Comparison of ENCODE assay signal across 25 mouse cellular contexts in the genomic region with DNA sequence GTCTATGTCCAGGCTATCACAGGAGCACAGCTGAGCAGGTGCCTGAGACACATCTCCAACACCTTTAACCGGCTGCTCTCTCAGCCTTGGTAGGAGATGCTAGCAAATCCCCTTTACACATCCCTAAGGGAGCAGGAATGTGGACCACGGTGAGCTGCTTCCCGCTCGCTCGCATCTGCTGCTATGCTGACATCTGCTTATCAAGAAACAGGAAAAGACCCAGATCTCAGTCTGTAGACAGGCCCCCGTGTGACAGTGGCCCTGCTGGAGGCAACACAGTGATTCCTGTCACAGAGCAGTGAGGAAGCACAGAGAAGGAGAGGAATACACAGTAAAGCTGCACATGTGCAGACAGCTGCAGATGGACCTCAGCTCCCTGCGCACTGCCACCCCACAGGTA. TPM values are rescaled to one million over a fixed set of nuclear protein-coding genes. Genes with fewer than 3 reads are reported as not detected.
DNase-seq lines count a peak whose midpoint lies in the region; ATAC-seq and TF ChIP-seq lines count a peak whose summit lies in the region.
"Had no signal": no experiment of that assay in that cellular context is flagged by ENCODE, and none has a peak within 500 bp of the region (broad histone marks: within the 10 kb centered on the region; RNA-seq: fewer than 3 reads in every experiment).

No protein-coding gene starts in this region.

- H3K4me3 ChIP-seq in heart, embryonic 10.5 days = no peak overlapping the region
- H3K4me3 ChIP-seq in heart, embryonic 12.5 days = no peak overlapping the region
- no peak overlapping the region for H3K4me3 ChIP-seq in heart, embryonic 15.5 days
- H3K4me3 ChIP-seq in left cerebral cortex, adult 2 months = no peak overlapping the region
- H3K4me3 ChIP-seq: embryonic facial prominence, embryonic 10.5 days; embryonic facial prominence, embryonic 12.5 days; forebrain, embryonic 13.5 days had no signal

- H3K36me3 ChIP-seq in heart, embryonic 10.5 days = peaks cover 88% of the 10 kb centered on the region
- H3K36me3 ChIP-seq in heart, embryonic 12.5 days = peaks cover 63% of the 10 kb centered on the region
- H3K36me3 ChIP-seq in heart, embryonic 15.5 days = peaks cover 56% of the 10 kb centered on the region

- intact Hi-C loops in heart, postnatal 25 days (cut with DNase I) = no loop called here
- intact Hi-C loops in heart, postnatal 10 days (cut with DNase I) = no loop called here
- intact Hi-C loops in left cerebral cortex, adult 2 months (cut with DNase I) = no loop called here

- peak overlapping the region; percentile 45; the same call in 1 of the 2 replicates for H3K27ac ChIP-seq in heart, embryonic 10.5 days
- H3K27ac ChIP-seq in heart, embryonic 12.5 days (ENCODE audit: poor library complexity, severe bottlenecking) = peak overlapping the region; percentile 50
- no peak overlapping the region for H3K27ac ChIP-seq in heart, embryonic 15.5 days
- H3K27ac ChIP-seq in left cerebral cortex, adult 2 months = peak overlapping the region; percentile 50; the same call in 1 of the 2 replicates
- H3K27ac ChIP-seq: embryonic facial prominence, embryonic 10.5 days; embryonic facial prominence, embryonic 12.5 days; forebrain, embryonic 13.5 days had no signal

- H3K4me1 ChIP-seq in heart, embryonic 10.5 days = peaks cover 59% of the 10 kb centered on the region
- peaks cover 57% of the 10 kb centered on the region for H3K4me1 ChIP-seq in heart, embryonic 12.5 days (replicated peaks)
- H3K4me1 ChIP-seq in heart, embryonic 15.5 days (replicated peaks) = peaks cover 35% of the 10 kb centered on the region
- H3K4me1 ChIP-seq: embryonic facial prominence, embryonic 12.5 days; forebrain, embryonic 13.5 days had no signal

- no peaks in the 10 kb centered on the region for H3K27me3 ChIP-seq in heart, embryonic 10.5 days (ENCODE audit: insufficient read depth, poor library complexity, severe bottlenecking)
- H3K27me3 ChIP-seq in heart, embryonic 12.5 days (replicated peaks) = no peaks in the 10 kb centered on the region
- no peaks in the 10 kb centered on the region for H3K27me3 ChIP-seq in heart, embryonic 15.5 days
- H3K27me3 ChIP-seq: CH12.LX; embryonic facial prominence, embryonic 12.5 days; forebrain, embryonic 13.5 days; Patski had no signal

- no peak overlapping the region for H3K4me2 ChIP-seq in heart, embryonic 12.5 days
- no peak overlapping the region for H3K4me2 ChIP-seq in heart, embryonic 15.5 days
- H3K4me2 ChIP-seq: embryonic facial prominence, embryonic 12.5 days; forebrain, embryonic 13.5 days had no signal

- H3K9ac ChIP-seq in heart, embryonic 12.5 days = no peak overlapping the region
- H3K9ac ChIP-seq in heart, embryonic 15.5 days = no peak overlapping the region
- H3K9ac ChIP-seq: embryonic facial prominence, embryonic 12.5 days; forebrain, embryonic 13.5 days had no signal

- TF ChIP-seq CTCF in left cerebral cortex, adult 2 months (IDR thresholded peaks at IDR 0.05) = no peak

- peak; percentile 82 for DNase-seq in heart, embryonic 10.5 days (ENCODE audit: low spot score)
- DNase-seq in heart, postnatal 25 days (ENCODE audit: low spot score) = no peak
- DNase-seq in heart, postnatal 10 days = no peak
- no peak for DNase-seq in heart, adult 8-10 months (ENCODE audit: low spot score)
- DNase-seq in left cerebral cortex, adult 2 months (ENCODE audit: extremely low spot score in 1 of 2, low spot score in 2 of 2) = no peak
- no peak for DNase-seq in left cerebral cortex, adult 8-10 months (ENCODE audit: low spot score in 2 of 2)
- DNase-seq: adrenal gland, adult 8-10 months; adrenal gland, postnatal 14 days; adrenal gland, postnatal 36 days; B cell, adult 2 months; cerebellum, adult 11-12 months; cerebellum, adult 2 months; cerebellum, adult 9-10 months; cerebellum, postnatal 10 days; cerebellum, postnatal 25 days had no signal

- ATAC-seq in heart, embryonic 12.5 days (ENCODE audit: insufficient number of reproducible peaks, low FRiP score) = peak; percentile 55
- ATAC-seq in heart, embryonic 15.5 days (replicated peaks; ENCODE audit: insufficient number of reproducible peaks, insufficient read depth, low FRiP score, low read depth) = 0 out of 2 replicates have a peak, but pooled peaks have one; percentile 51
- ATAC-seq: activated CD4-positive, CD25-positive, alpha-beta regulatory T cell, adult 4 months; CD4-positive, CD25-positive, alpha-beta regulatory T cell, adult 4 months; forebrain, embryonic 13.5 days; Patski had no signal

- 28% methylated on average over 7 of the region's 7 CpGs for WGBS in heart, embryonic 10.5 days
- WGBS in heart, embryonic 12.5 days = 14% methylated on average over 7 of the region's 7 CpGs
- WGBS in heart, embryonic 15.5 days = 39% methylated on average over 7 of the region's 7 CpGs

- H3K9me3 ChIP-seq in heart, embryonic 10.5 days = no peaks in the 10 kb centered on the region
- H3K9me3 ChIP-seq in heart, embryonic 12.5 days (replicated peaks) = no peaks in the 10 kb centered on the region
- H3K9me3 ChIP-seq in heart, embryonic 15.5 days (replicated peaks) = no peaks in the 10 kb centered on the region
- H3K9me3 ChIP-seq: embryonic facial prominence, embryonic 10.5 days; embryonic facial prominence, embryonic 12.5 days; forebrain, embryonic 13.5 days; G1E had no signal

RNA-seq across cellular contexts. Expression of a gene that starts 28.8 kb away (rescaled TPM):
- 44.8 and 56.6 TPM in 2 replicates for polyA plus RNA-seq in heart, embryonic 10.5 days (2016; fragmentation: Nextera tagmentation; extraction: Ambion mirVana)
- 100 to 1,000 TPM; 149 to 151 TPM for total RNA-seq in heart, postnatal 25 days (2021)
- 60.1 and 62.9 TPM in 2 replicates for polyA plus RNA-seq in heart, embryonic 12.5 days (2016; fragmentation: Nextera tagmentation; extraction: Ambion mirVana)
- total RNA-seq in heart, postnatal 10 days (2021) = 100 to 1,000 TPM; 146 to 164 TPM
- polyA plus RNA-seq in heart, embryonic 15.5 days (2015; fragmentation: Nextera tagmentation; extraction: Ambion mirVana) = 39.4 and 42.8 TPM in 2 replicates
- 100 to 1,000 TPM; 159 to 211 (median 191) TPM for total RNA-seq in heart, adult 8-10 months (2022)
- total RNA-seq in left cerebral cortex, adult 2 months (2021) = 100 to 1,000 TPM; 444 to 487 TPM
- 100 to 1,000 TPM; 419 to 466 (median 440) TPM for total RNA-seq in left cerebral cortex, adult 8-10 months (2022)
